Mouse (Mus musculus) small intestine, adult 2 months (tissue): ENCODE measurements at regions not wholly inside any gene's neighbourhood (a gene's known extent, or its start where the extent isn't known, plus 50 kb on each side); places are given as distances from the start of the nearest gene placed in this dataset.

Experiments used
- CTCF ChIP-seq: fragments of 200-500 bp; IDR thresholded peaks from 2 replicates; pipeline ENCODE4 v1.5.1; 2012; ENCODE audit warnings: low read depth, mild to moderate bottlenecking, control low read depth, inconsistent platforms, low read length, moderate library complexity, mixed read lengths; ENCODE audit not compliant: insufficient replicate concordance, insufficient read length; ENCODE audit errors: extremely low read depth
- POLR2A ChIP-seq: fragments of 200-500 bp; IDR thresholded peaks from 2 replicates; pipeline ENCODE4 v1.6.1; 2012; ENCODE audit warnings: low read depth, mild to moderate bottlenecking, control low read depth, inconsistent platforms, low read length, moderate library complexity

GRCm38 (mm10) chr5:75248279-75248678 is 96.2 kb downstream of the Pdgfra start:
- no peak for TF ChIP-seq CTCF
- no peak for TF ChIP-seq POLR2A
